Mouse (Mus musculus) liver, postnatal 0 days (tissue): Measurements from ENCODE around the gene Tex14.
"Not testable (repeated sequence)": the region's sequence is repeated elsewhere in the genome, so short reads cannot be mapped to it uniquely, and the experiment has no call there.

ENCODE experiments used
- CTCF ChIP-seq: sonication (generic); IDR thresholded peaks from 2 replicates; pipeline ENCODE4 v1.5.1; 2016; ENCODE audit warnings: antibody characterized with exemption, low read depth
- EP300 ChIP-seq: IDR thresholded peaks from 2 replicates; pipeline ENCODE4 v1.6.1; 2016; ENCODE audit warnings: antibody characterized with exemption, low read depth, mild to moderate bottlenecking

- TF ChIP-seq CTCF, EP300: not testable (repeated sequence)
These were observed 43.2 kb downstream of the Tex14 start for GRCm38 (mm10) chr11:87448081-87448475.
